Mouse (Mus musculus) bone marrow, adult 2 months (tissue): ENCODE measurements at regions not wholly inside any gene's neighbourhood (a gene's known extent, or its start where the extent isn't known, plus 50 kb on each side); places are given as distances from the start of the nearest gene placed in this dataset.

Experiments used
- H3K27ac ChIP-seq: fragments of 200-500 bp; 2 replicates; pipeline ENCODE4 v1.5.1; 2012; ENCODE audit warnings: low read depth, mild to moderate bottlenecking, control low read depth, inconsistent platforms, low read length; ENCODE audit not compliant: control insufficient read depth, poor library complexity, insufficient read depth
- H3K4me1 ChIP-seq: fragments of 200-500 bp; 2 replicates; pipeline ENCODE4 v1.6.1; 2011; ENCODE audit warnings: low read length; ENCODE audit not compliant: control insufficient read depth, insufficient read depth
- H3K4me3 ChIP-seq: fragments of 200-500 bp; replicated peaks from 2 replicates; pipeline ENCODE3; 2011; ENCODE audit warnings: mild to moderate bottlenecking, low read depth, low read length, control low read depth; ENCODE audit not compliant: control insufficient read depth
- CTCF ChIP-seq: fragments of 200-500 bp; IDR thresholded peaks from 2 replicates; pipeline ENCODE4 v1.5.1; 2011; ENCODE audit warnings: low read length, control low read depth; ENCODE audit not compliant: control insufficient read depth, insufficient read depth
- POLR2A ChIP-seq: fragments of 200-500 bp; IDR thresholded peaks from 2 replicates; pipeline ENCODE4 v1.6.1; 2011; ENCODE audit warnings: low read depth, mild to moderate bottlenecking, control low read depth, low read length, borderline replicate concordance; ENCODE audit not compliant: control insufficient read depth
- WGBS: fragments of 180-500 bp; shearing (Covaris S2); methylation state at CpG from one replicate; pipeline ENCODE4 v1.1.7; 2018; 5-methylcytosine and 5-hydroxymethylcytosine counted together

DNA sequence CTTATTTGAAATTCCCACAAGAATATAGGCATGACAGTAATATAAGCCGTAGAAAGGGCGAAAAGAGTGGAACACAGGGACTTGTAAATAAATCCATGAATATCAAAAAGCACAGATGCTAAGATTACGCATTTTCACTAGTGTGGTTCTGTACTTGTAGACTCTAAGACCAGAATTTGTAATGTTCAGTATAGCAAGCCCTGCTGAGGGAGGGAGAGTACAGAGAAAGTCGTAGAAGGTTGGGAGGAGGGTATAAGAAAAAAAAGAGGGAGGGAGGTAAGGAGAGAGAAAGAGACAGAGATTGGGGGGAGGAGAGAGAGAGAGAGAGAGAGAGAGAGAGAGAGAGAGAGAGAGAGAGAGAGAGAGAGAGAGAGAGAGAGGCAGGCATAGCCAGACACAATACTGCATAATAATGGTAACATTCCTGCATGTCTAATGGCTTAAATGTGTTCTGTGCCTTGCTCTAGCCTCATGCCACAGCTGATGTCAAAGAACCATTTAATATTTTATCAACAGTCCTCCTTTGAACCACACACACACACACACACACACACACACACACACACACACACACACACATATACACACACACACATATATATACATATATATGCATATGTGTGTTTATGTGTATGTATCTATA, 354.1 kb upstream of the Tmem161b start:
- TF ChIP-seq CTCF = no peak
- TF ChIP-seq POLR2A = no peak
- WGBS = 81% methylated on average over 4 of the region's 4 CpGs
- no peaks in the 10 kb centered on the region for H3K4me1 ChIP-seq

DNA sequence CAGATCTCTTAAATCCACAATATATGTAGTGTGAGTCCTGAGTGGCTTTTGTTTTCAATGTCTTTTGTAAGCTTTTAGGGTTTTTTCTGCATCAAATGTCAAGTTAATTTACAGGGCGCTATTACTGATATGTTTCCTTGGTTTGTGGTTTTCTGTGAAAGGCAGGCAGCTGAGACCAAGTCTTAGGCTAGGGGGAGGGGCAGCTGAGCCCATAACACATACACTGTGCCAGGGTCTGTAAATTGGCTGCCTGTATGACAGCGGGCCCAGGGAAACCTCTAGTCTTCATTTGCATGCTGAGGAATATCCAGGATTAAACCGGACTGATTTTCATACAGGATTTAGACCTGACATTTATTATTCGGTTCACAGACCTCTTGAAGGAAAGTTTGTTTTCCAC, 353.2 kb upstream of the Tmem161b start:
- 26% methylated on average over 4 of the region's 4 CpGs for WGBS
- Histone ChIP-seq H3K27ac (no peak overlapping the region), H3K4me1 (no peaks in the 10 kb centered on the region), H3K4me3 (no peak overlapping the region)
- TF ChIP-seq POLR2A = no peak

More for the DNA sequence above, 354.1 kb upstream of the Tmem161b start:
- no peak overlapping the region for H3K27ac ChIP-seq
- H3K4me3 ChIP-seq = no peak overlapping the region

DNA sequence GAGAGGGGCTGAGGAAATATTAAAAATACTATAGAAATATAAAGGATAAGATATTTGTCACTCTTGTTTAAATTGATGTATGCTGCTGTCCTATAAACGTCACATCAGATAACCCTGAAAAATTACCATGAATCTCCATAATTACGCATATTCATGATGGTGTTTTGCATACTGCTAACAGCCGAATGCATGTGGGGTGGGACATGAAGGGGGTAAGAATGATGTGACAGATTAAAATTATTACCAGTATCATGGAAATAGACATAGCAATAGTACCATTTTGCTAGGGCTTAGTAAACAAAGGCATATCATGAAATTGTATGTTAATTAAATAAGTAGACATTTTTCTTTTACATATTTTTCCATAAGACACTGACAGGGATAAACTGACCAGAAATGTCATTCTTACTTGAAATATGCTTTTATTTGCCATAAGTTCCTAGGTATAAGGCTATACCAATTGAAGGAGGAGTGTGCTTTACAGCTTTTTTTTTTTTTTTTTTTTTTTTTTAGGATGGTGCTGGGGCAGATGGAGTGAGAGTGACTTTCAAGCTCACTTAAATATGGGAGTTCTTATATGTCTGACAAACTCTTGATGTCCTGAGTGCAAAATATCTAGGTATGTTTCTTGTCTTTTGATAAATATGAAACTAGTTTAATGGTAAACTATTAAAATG, 349.8 kb upstream of the Tmem161b start:
- no peak for TF ChIP-seq CTCF
- no peak for TF ChIP-seq POLR2A
- 84% methylated on average over 3 of the region's 3 CpGs for WGBS
- Histone ChIP-seq H3K4me3 (no peak overlapping the region), H3K4me1 (no peaks in the 10 kb centered on the region), H3K27ac (no peak overlapping the region)

DNA sequence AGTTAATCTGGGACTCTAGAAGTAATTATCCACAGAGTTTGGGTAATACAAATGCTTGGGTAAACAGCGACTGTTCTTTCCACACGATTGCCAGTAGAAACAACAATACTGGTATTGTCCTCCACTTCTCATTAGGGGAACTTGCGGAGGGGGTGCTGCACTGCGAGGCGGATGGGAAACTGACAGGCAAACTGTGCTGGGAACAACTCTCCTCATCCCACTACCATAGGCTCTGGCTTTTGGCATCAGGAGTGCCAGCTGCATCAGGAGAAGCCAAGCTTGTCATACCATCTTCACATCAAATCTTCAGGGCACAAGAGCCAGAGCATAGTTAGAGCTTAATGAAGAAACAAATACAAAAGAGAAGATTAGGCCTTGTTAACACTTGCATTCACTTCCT, 349.2 kb upstream of the Tmem161b start:
- no peak overlapping the region for H3K4me3 ChIP-seq
- H3K4me1 ChIP-seq = no peaks in the 10 kb centered on the region
- no peak for TF ChIP-seq CTCF
- no peak for TF ChIP-seq POLR2A
- WGBS = 73% methylated on average over 5 of the region's 5 CpGs
- H3K27ac ChIP-seq = no peak overlapping the region

DNA sequence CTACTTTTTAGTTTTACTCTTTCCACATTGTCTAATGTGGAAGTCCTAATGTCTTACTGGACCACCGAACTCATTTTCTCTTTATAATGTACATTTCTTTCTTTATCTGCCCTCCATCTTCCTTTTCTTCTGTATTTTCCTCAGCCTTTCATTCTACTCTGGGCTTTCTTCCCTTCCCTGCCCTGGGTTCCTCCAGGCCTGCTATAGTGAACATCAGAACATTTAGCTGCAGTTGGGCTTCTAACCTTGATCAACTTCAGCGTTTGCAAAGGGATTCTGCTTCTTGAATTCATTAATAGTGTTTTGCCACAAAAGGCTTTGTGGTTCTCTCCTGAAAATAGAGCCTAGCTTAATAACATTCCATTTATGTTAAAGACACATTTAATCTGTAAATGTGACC, 342.5 kb upstream of the Tmem161b start:
- Histone ChIP-seq H3K4me1 (no peaks in the 10 kb centered on the region), H3K27ac (no peak overlapping the region), H3K4me3 (no peak overlapping the region)
- TF ChIP-seq POLR2A (no peak), CTCF (no peak)
- 70% methylated on average over 2 of the region's 2 CpGs for WGBS

DNA sequence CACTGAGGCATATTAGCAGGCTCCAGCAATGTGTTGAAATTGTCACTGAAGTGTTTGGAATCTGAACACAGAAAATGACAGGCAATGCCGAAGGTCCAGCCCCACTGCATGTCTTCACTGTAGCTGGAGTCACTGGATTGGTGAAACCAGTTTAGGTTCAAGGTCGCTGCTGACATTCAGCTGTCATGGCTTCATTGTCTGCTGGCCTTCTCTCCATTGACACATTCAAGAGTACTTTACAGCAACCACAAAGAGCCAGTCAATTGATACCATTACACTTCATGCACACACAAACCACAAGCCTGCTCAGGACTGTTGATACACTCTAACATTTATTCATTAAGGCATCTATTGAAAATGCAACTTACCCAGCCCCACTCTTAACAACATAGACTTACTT, 341.8 kb upstream of the Tmem161b start:
- H3K27ac ChIP-seq = no peak overlapping the region
- TF ChIP-seq POLR2A (no peak), CTCF (no peak)
- 86% methylated on average over 2 of the region's 2 CpGs for WGBS
- H3K4me3 ChIP-seq = no peak overlapping the region
- H3K4me1 ChIP-seq = no peaks in the 10 kb centered on the region

DNA sequence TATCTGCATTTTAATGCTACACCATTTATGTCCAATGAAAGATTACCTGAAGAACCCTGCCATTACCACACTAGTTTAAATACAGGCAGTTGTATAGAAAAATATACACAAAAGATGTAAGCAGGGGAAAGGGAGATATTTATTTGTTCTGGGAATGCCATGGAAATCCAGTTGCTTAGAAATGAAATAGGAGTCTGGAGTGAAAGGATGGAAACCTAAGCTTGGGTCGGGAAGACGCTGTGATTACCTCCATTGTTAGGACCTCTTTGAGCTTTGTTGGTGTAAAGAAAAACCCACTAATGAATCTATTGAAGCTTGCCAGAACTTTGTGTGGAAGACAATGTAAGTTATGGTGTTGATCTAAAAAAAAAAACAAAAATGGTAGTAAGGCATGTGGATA, 341.3 kb upstream of the Tmem161b start:
- TF ChIP-seq POLR2A (no peak), CTCF (no peak)
- Histone ChIP-seq H3K4me1 (no peaks in the 10 kb centered on the region), H3K4me3 (no peak overlapping the region), H3K27ac (no peak overlapping the region)
- 82% methylated on average over 2 of the region's 2 CpGs for WGBS

DNA sequence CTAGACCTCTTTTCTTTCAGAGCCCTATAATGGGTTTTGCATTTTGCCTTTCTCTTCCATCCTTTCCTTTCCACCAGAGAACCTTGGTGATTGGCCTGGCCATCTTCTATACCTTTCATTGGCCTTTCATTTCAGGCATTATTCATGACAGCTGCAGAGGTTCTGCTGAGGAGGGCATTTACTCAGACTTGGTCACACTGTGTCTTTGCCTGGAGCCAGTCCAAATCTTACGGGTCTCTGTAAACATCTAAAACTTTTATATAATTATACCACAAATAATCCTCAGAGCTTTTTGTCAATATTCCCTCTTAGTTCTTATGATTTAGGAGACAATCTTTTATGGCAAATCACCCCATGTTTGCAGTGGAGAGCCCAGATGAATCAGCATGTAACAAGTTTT, 339.3 kb upstream of the Tmem161b start:
- Histone ChIP-seq H3K4me1 (no peaks in the 10 kb centered on the region), H3K4me3 (no peak overlapping the region), H3K27ac (no peak overlapping the region)
- TF ChIP-seq POLR2A (no peak), CTCF (no peak)
- WGBS = 74% methylated on average over 1 of the region's 1 CpGs
